Mouse (Mus musculus) MEL (cell line): Measurements from ENCODE around the gene Klhl26.

Source experiments
- CTCF ChIP-seq, 3 experiments: IDR thresholded peaks in 2 of 3; conservative IDR thresholded peaks in 1 of 3; 2 replicates each; pipeline ENCODE4 v1.5.1; 2011 to 2012; ENCODE audit warnings: low read length in 3 of 3, low read depth in 2 of 3, mild to moderate bottlenecking in 2 of 3, improper control_type of control experiment in 1 of 3, inconsistent platforms in 1 of 3, mixed read lengths in 1 of 3, moderate library complexity in 1 of 3; ENCODE audit not compliant: control insufficient read depth in 1 of 3, insufficient read depth in 1 of 3, poor library complexity in 1 of 3, severe bottlenecking in 1 of 3
- POLR2A ChIP-seq, 2 experiments: IDR thresholded peaks; 2 replicates each; pipeline ENCODE4 v1.6.1; 2011 to 2012; ENCODE audit warnings: low read length in 2 of 2, mild to moderate bottlenecking in 2 of 2, control low read depth in 1 of 2, improper control_type of control experiment in 1 of 2, low read depth in 1 of 2, moderate library complexity in 1 of 2; ENCODE audit not compliant: control insufficient read depth in 1 of 2, insufficient read depth in 1 of 2, poor library complexity in 1 of 2
- SMC3 ChIP-seq: IDR thresholded peaks from 2 replicates; pipeline ENCODE4 v1.6.1; 2011; ENCODE audit warnings: low read depth, low read length, improper control_type of control experiment
- USF1 ChIP-seq: IDR thresholded peaks from 2 replicates; pipeline ENCODE4 v1.6.1; 2014; ENCODE audit warnings: low read depth, mild to moderate bottlenecking, inconsistent platforms, low read length, improper control_type of control experiment, moderate library complexity
- ZC3H11A ChIP-seq: IDR thresholded peaks from 2 replicates; pipeline ENCODE4 v1.6.1; 2012; ENCODE audit warnings: low read depth, mild to moderate bottlenecking, inconsistent platforms, low read length, improper control_type of control experiment
- ZNF384 ChIP-seq: IDR thresholded peaks from 2 replicates; pipeline ENCODE4 v1.6.1; 2012; ENCODE audit warnings: low read depth, mild to moderate bottlenecking, inconsistent platforms, low read length, improper control_type of control experiment

- TF ChIP-seq CTCF (IDR thresholded peaks at IDR 0.05 in 2 of 3, conservative IDR thresholded peaks at IDR 0.05 in 1 of 3; ENCODE audit: control insufficient read depth in 1 of 3, insufficient read depth in 1 of 3, low read depth in 2 of 3, low read length in 3 of 3, poor library complexity in 1 of 3, severe bottlenecking in 1 of 3) (no peak), POLR2A (IDR thresholded peaks at IDR 0.05; ENCODE audit: control insufficient read depth in 1 of 2, insufficient read depth in 1 of 2, low read depth in 1 of 2, low read length in 2 of 2, poor library complexity in 1 of 2) (no peak), ZC3H11A (no peak), SMC3 (no peak), ZNF384 (no peak), USF1 (no peak)
Measured at GRCm38 (mm10) chr8:70438423-70438822, 38.3 kb downstream of the Klhl26 start.
